Mouse (Mus musculus): ENCODE results near the gene Mrpl47.
"Not testable (repeated sequence)": the region's sequence is repeated elsewhere in the genome, so short reads cannot be mapped to it uniquely, and the experiment has no call there.

Mrpl47 gene

GRCm38 (mm10) chr3:32737172-32737655 is at the start of gene Mrpl47:
Gene Mrpl47, minus strand, starts transcription at chr3:32737605.
- no peak for DNase-seq

GRCm38 (mm10) chr3:32770781-32771180 is 33.4 kb upstream of the Mrpl47 start:
- no peak for DNase-seq

- DNase-seq: no peak
These were observed 26.5 kb upstream of the Mrpl47 start for GRCm38 (mm10) chr3:32763902-32764301.

- DNase-seq: no peak
These were observed 25.6 kb upstream of the Mrpl47 start for GRCm38 (mm10) chr3:32762962-32763361.

GRCm38 (mm10) chr3:32759212-32759611 is 21.8 kb upstream of the Mrpl47 start:
- no peak for DNase-seq

- DNase-seq: no peak
These were observed 17.0 kb upstream of the Mrpl47 start for GRCm38 (mm10) chr3:32754384-32754915.

- DNase-seq: no peak
These were observed 12.6 kb upstream of the Mrpl47 start for GRCm38 (mm10) chr3:32749820-32750579.

GRCm38 (mm10) chr3:32748384-32748783 is 11.0 kb upstream of the Mrpl47 start:
- no peak for DNase-seq

- DNase-seq: not testable (repeated sequence)
These were observed 8.0 kb upstream of the Mrpl47 start for GRCm38 (mm10) chr3:32745426-32745825.

- no peak for DNase-seq
These were observed 7.6 kb upstream of the Mrpl47 start for GRCm38 (mm10) chr3:32745001-32745400.

- DNase-seq: no peak
These were observed 4.9 kb upstream of the Mrpl47 start for GRCm38 (mm10) chr3:32742276-32742780.

GRCm38 (mm10) chr3:32738549-32738948 is 1.1 kb upstream of the Mrpl47 start:
- DNase-seq: no peak

GRCm38 (mm10) chr3:32736244-32737171 is 897 bp downstream of the Mrpl47 start, which contains the start of gene Ndufb5:
Gene Ndufb5, plus strand, starts transcription at chr3:32736990.
- peak; percentile 99 for DNase-seq

- DNase-seq: no peak
These were observed 9.5 kb downstream of the Mrpl47 start for GRCm38 (mm10) chr3:32727861-32728260.

GRCm38 (mm10) chr3:32725951-32726350 is 11.5 kb downstream of the Mrpl47 start:
- DNase-seq: no peak

GRCm38 (mm10) chr3:32724191-32724590 is 13.2 kb downstream of the Mrpl47 start:
- DNase-seq: no peak

GRCm38 (mm10) chr3:32718271-32718670 is 19.1 kb downstream of the Mrpl47 start:
- no peak for DNase-seq

- not testable (repeated sequence) for DNase-seq
These were observed 20.0 kb downstream of the Mrpl47 start for GRCm38 (mm10) chr3:32717403-32717802.

- DNase-seq: no peak
These were observed 23.7 kb downstream of the Mrpl47 start for GRCm38 (mm10) chr3:32713711-32714110.

- DNase-seq: no peak
These were observed 28.0 kb downstream of the Mrpl47 start for GRCm38 (mm10) chr3:32709388-32709787.

GRCm38 (mm10) chr3:32708368-32709231 is 28.8 kb downstream of the Mrpl47 start:
- peak; percentile 99 for DNase-seq

- DNase-seq: no peak
These were observed 29.4 kb downstream of the Mrpl47 start for GRCm38 (mm10) chr3:32708052-32708367.

Measured in kidney, postnatal 14 days (tissue).